Mouse (Mus musculus) cerebellum, adult (tissue): ENCODE data around the gene Cd200.
"Not testable (repeated sequence)": the region's sequence is repeated elsewhere in the genome, so short reads cannot be mapped to it uniquely, and the experiment has no call there.

Experiments
- ATAC-seq: cut with Nextera tagmentation; 2 replicates; pipeline ENCODE4 v1.9.2; 2017; ENCODE audit warnings: mild to moderate bottlenecking, moderate library complexity, mixed read lengths; ENCODE audit not compliant: insufficient number of reproducible peaks, low FRiP score, low TSS enrichment

The Cd200 gene

DNA sequence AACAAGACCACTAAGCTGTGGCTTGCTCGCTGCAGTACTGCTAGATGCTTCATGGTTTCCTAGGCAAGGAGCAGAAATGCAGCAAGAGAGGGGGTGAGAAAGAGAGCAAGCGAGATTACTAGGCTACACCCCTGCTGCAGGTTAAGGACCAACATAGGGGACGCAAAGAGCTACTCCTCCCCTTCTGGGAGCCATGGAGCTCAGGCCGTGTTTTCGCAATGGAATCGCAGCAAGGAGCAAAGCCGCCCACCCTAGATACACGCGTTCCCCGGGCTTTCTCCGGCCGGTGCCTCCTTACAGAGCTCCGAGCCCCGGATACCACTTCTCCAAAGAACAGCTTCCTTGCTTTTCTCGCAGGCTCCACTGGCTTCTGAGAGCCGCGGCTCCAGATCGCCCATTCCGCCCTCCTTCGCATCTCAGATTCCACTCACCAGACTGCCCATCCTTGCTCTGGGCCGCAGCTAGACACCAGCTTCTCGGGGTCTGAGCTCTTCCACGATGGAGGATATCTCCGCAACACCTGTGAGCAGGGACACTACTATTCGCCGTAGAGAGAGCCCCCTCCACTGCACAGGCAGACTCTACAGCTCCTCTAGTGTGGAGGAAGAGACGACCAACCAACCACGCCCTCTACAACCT is at the start of gene Cd200:
TSS of gene Cd200 (minus strand) at position 629 of the 639 bp plus-strand sequence.
- peak; percentile 92 for ATAC-seq

DNA sequence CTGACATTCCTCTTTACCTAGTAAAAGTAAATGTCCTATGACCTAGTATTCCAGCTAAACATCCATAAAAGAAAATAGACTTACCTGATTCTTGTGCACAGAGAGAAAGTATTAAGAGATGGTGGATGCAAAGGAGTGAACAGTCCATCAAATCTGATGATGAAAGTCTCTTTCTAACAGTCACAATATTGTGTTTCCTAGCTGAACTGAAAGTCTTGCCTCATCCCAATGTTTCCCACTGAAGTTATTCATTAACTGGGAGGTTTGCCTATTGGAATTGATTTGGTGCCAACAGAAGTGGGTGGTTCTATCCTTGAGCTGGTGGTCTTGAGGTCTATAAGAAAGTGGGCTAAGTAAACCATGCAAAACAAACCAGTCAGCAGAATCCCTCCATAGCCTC is 45.9 kb upstream of the Cd200 start:
- ATAC-seq, result no peak

DNA sequence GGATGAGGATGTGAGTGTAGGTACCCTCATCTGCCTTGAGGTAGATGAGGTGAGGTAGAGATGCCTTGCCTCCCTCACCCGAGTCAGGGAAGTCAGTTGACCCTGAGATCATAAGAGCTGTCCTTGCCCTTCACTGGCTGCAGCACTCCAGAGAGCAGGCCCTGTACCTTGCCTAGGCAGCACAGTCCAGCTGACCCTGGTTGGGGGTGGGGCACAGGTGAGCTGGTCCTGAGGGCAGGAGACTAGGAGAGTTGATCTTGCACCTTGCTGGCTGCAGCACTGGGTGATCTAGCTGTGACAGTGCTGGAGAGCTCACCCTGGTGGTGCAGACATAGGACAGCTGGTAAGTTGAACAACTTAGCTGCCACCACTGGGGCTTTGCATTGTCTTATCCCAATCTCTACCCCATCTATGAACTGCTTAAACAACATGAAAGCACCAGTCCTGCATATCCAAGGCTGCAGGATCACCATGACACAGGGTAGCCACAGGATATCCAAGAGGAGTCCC is 28.4 kb upstream of the Cd200 start:
- no peak for ATAC-seq

DNA sequence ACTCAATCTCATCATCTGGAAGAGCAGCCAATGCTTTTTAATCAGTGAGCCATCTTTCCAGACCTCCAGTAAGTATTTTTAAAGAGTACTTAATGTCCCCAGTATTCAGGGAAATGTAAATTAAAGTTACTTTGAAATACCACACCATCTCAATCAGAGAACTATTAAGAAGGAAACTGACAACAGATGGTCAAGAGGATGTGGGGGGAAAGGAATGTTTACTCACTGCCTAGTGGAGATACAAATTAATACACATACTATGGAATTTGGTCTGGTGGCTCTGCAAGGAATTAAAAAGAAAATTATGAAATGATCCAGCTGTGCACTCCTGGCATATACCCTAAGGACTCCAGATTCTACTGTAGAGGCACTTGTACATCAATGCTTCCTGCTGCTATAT is 26.7 kb upstream of the Cd200 start:
- ATAC-seq, result no peak

DNA sequence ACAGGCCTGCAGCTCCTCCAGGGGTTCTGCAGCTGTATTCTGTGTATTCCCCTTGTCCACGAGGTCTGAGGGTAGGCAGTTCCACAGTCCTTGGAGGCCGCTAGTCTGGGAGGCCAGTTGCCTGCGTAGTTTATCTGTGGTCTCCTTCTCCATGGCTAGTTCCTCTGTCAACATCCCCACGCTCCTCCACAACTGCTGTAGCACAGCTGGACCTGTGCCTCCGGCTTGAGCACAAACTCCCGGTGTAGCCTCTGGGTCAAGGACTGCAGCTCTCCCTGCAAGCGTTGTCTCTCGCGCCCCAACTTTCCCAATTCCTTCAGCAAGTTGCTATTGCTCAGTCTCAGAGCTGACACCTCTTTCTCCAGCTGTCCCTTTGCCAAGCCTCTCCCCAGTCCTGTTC is 18.8 kb upstream of the Cd200 start:
- no peak for ATAC-seq

DNA sequence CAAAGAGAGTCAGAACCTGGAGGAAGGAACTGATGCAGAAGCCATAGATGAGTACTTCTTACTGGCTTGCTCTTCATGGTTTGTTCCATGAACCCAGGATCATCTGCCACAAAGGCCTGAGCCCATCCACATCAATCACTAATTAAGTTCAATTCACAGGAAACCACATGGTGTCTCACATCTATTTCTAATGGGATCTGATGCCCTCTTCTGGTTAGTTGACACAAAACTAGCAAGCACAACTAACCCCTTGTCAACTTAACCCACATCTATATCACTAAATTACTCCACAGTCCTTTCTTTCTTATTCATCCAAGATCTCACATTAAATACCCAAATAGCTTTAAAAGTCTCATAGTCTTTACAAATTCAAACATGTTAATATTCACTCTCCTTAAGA is 4.6 kb upstream of the Cd200 start:
- ATAC-seq, result no peak

DNA sequence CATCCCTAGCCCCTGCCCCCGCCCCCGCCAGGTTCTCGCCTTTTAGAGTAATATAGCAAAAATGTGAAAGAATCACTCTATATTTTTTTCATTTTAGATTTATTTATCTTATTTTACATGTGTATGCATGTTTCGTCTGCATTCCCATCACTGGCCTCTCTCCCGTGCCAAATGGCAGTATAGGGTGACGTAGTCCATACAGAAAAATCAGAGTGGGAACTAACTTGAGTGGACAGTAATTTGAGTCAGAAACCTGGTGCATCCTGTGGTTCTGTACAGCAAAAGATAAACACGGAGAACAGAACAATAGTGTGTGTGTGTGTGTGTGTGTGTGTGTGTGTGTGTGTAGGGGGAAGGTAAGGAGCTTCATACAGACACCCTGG is 202 bp upstream of the Cd200 start:
- not testable (repeated sequence) for ATAC-seq

DNA sequence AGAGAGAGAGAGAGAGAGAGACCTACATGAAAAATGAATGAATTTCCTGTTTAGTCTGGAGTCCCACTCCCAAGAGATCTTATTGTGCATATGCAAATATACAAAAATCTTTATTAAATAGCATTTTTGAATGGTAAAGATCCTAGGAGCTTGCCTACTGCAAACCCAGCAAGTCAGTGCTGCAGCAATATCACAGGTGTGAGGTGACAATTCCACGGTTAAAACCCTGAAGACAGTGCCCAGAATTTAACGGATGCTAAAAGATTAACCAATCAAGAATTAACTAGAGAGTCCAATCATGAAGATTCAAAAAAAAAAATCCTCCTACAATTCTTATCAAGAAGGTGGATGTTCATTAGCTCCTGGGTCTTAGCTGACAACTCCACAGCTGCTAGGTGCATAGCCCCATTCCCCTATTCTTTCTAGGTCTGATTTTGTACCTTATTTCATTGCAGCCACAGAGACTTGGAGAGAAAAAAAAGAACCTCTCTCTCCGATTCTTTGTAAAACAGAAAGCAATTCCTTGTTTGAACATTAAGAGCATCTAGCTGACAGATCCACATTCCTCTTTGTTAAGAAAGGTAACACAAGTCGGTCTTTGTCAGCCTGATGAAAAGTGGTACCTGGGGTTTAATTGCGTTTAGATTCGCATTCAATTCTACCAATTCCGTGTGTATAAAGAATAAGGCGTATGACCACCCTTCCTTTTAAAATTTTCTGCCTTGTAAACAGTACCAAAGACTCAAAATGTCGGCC is 1.0 kb downstream of the Cd200 start:
- ATAC-seq, result no peak

DNA sequence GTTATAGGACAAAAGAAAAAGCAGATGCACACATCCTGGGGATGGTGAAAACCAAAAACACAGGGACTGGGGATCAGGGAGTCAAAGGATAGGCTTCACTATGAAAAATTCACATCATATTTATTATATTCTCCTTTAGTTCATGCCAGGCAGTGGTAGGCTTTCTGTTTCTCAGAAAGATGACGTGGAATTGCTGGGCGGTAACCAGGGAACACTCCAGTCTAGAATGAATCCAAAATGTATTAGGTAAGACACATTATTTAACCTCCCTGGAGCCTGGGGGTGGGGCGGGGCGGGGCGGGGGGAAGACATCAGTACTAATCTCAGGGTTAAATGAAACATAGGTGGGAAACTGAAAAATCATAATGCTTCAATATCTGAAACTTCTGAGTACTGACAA is 1.8 kb downstream of the Cd200 start:
- no peak for ATAC-seq

DNA sequence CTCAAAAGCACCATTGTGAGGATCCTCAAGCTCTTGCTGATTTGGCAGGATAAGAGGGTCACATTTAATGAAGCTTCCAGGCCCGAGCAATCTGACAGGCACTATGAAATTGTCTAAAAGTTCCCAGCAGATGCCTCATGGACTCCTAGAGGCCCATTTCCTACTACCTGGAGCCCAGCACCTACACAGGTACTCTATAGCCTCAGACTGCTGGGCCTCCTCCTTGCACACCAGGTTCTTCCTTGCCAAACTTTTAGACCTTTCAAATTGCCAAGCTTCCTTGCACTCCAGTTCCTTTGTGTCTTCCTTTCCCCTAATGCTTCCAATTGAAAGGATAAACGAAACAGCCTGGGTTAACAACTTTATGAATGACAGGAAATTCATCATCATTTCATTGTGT is 5.9 kb downstream of the Cd200 start:
- ATAC-seq, result no peak

DNA sequence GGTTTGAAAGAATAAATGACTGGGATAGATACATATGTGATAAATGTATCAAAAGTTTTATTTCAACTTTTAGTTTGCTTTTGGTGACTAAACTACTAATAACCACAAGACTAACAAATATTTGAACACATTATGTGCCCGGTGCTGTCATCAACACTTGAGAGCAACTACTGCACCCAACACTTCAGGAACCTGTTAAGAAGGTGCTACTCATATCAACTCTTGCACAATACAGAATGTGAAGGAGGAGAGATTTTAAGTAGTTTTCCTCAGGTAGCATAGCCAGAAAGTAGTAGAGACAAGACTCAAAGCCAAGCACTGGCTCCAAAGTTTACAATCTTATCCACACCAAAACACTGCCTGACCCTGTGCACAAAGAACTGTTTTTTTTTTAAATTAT is 6.8 kb downstream of the Cd200 start:
- ATAC-seq, result no peak

DNA sequence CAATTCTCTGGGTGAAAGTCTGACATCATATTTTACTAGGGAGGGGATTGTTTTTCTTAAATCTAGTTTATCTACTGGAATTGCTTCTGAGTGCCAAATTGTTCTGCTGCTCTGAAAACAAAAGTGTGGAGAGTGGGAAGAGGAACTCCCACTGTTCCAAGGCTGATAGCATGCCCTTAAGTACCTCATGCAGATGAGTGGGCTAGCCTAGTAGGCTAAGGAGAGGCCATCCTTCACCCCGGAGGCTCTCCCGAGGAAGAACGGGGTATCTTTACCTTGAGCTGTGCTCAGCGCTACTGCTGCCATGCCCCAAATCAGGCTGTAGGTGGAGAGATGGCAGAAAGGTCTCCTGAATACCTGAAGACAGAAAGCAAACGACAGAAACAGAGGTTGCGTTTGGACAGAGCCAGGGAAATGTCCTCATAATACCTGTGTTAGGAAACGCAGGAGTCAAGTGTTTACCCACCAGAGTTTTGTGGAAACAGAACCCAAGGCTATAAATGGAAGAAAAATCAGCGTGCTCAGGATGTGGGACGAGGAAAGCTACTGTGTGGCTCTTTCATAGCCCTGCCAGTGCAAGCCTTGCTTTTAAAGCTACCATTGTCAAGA is 8.8 kb downstream of the Cd200 start:
- ATAC-seq, result no peak

DNA sequence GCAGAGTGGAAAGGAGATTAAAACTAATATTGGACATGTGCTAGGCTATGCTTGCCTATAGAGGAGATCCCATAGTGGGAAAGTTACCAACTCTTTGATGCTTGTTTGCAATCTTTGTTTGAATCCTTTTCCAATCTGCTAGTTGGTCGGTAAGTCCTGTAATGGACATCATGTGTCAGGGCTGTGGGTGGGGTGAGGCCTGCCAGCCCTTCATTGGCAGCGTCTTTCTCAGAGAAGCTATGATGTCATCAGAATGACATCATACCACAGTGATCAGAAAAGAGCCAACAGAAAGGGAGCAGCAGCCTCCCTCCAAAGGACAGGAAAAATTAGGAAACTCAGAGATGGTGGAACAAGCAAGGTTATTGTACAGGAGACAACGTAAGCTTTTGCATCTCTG is 9.4 kb downstream of the Cd200 start:
- ATAC-seq, result no peak

DNA sequence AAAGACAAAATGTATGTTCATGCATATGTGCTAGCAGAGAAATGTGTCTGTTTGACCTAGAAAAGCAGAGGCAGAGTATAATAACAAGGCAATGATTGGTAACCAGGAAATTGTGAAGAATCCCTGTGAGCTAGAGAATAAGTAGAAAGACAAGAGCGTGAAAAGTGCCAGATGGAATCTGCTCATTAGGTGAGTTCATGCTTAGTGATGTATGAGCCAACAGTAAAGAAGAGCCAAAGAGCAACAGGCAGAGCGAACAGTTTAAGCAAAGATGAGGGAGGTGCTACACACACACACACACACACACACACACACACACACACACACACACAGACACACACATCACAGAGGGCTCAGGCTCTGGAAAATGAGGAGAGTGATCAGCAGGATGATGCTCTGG is 11.4 kb downstream of the Cd200 start:
- peak; percentile 17; the same call in 1 of the 2 replicates for ATAC-seq

DNA sequence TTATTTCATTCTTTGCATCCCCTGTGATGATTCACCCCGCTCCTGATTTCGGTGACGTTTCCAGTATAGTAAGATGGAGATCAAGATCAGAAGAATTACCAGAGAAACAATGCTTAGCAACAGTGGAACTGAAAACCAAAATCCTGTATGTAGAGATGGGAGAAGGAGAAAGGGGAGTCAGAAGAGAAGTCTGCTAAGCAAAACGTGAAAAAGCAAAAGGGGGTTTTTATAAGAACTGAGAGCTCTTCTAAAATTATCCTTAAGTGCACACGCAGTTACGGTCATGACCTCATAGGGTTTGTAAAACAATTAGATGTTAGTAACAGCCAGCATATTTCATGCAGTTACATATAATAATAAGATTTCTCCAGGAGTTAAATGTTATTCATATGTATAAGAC is 16.6 kb downstream of the Cd200 start:
- ATAC-seq, result no peak

DNA sequence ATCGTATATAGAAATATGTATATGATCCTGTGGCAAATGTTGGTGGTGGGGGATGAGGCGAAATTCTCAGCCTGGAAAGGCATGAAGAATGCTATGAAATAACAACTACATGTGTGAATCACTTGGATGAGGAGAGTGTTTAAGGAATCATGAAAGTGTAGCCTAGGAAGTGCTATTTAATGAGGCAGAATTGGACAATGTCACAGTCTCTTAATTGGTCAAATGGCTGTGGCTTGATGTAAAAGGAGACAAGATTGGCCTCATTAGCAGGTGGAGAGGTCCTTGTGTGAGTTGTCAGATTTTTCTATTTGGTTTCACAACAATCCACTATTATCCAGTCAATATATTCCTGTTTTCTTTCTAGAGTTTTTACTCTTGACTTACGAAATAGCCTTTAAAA is 17.2 kb downstream of the Cd200 start:
- no peak for ATAC-seq

DNA sequence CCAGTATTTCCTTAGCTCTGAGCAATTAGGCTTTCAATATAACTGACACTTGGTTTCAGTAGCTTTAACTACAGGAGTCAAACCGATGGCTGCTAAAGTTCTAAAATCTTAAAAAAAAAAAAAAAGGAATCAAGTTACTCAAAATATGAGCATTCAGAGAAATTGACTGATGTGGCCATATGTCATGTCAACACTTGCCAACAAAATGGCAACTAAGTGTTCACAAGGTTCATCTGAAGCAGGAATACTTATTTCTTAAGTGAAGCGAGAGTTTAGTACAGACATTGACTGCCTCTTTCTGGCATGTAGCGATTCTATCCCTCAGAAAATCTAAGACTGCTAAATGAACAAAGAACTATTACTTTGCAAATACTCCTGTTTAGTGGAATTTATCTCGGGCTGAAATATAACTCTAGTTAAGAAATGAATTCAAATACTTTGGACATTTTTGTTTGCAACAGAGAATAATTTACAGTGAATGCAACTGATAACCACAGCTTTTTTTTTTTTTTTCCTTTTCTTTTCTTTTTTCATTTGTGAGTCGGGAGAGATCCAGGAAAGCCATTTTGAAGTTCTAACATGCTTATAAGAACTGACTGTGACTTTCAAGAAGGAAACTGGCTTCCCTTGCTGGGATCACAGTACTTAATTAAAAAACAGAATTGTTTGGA is 18.4 kb downstream of the Cd200 start:
- no peak for ATAC-seq

DNA sequence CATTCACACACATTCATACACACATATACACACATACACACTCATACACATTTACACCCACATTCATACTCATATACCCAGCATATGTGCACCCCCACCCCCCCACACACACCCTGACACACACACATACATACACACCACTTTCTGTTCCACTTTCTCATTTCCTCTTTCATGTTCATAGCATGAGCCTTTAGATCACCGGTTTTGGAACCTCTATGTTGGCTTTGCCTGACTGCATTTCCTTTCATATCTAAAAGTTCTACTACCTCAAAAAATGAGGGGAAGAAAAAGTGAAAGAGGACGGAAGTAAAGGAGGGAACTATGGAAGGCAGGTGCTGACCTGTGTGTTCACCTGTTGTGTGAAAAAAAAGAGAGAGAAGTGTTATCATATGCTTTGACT is 19.0 kb downstream of the Cd200 start:
- ATAC-seq, result no peak

DNA sequence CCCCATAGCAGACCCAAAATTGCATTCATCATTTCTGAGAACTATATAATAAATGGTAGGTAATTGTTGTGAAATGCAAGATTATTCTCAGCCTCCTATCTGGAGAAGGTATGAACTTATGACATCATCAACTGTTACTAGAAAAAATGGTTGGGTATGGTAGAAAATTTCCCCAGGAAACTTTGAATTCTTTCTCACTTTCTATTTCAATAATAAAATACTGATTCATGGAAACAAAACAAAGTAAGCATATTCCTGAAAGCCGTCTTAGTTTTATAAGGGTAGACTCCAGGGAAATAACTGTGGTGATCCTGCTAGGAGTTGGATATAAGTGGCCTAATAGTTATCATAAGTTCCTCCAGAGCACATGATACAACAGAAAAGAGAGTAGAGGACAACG is 19.8 kb downstream of the Cd200 start:
- ATAC-seq, result no peak

DNA sequence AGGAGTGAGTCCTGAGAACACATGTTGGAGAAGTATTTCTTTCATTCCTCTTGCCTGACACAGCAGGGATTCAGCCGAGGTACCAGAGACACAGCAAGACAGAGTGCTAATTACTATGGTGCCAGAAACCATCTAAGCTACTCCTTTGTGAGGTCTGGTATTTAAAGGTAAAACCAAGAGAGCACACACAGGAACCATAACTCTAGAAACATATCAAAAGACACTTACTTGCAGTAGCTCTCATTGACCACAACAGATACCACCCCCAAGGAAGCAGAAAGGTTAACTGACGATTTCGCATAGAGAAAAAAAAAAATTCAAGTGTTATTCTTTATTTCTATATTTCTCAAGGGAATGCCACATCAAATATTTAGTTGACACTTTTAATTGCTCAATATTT is 27.0 kb downstream of the Cd200 start:
- no peak for ATAC-seq

DNA sequence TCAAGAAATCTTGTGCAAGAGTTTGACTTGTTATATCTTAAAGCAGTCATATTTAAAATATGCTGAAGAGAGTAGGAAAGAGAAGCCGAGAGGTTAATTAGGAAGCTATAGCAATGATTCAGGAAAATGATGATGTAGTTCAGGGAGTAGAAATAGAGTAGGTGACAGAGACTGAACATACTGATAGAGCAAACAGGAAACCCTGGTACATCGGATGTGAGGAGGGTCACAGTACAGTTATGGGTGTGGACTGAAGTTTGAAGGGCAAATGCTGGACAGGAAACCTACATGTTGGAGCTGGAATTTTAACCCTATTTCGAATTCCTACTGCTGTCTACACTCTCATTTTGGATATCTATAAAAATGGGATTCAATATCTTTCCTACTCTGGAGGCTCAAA is 29.9 kb downstream of the Cd200 start:
- no peak for ATAC-seq
